Mouse (Mus musculus) cerebellum, adult 2 months (tissue): ENCODE data around the gene Eml6.
"Not testable (repeated sequence)": the region's sequence is repeated elsewhere in the genome, so short reads cannot be mapped to it uniquely, and the experiment has no call there.

Experiments
- CTCF ChIP-seq: fragments of 200-500 bp; IDR thresholded peaks from 2 replicates; pipeline ENCODE4 v1.5.1; 2011; ENCODE audit warnings: low read depth, mild to moderate bottlenecking, control low read depth, low read length, moderate library complexity, borderline replicate concordance; ENCODE audit not compliant: insufficient read depth
- POLR2A ChIP-seq: fragments of 200-500 bp; IDR thresholded peaks from 2 replicates; pipeline ENCODE4 v1.6.1; 2011; ENCODE audit warnings: low read length, control low read depth, borderline replicate concordance; ENCODE audit not compliant: insufficient read depth

DNA sequence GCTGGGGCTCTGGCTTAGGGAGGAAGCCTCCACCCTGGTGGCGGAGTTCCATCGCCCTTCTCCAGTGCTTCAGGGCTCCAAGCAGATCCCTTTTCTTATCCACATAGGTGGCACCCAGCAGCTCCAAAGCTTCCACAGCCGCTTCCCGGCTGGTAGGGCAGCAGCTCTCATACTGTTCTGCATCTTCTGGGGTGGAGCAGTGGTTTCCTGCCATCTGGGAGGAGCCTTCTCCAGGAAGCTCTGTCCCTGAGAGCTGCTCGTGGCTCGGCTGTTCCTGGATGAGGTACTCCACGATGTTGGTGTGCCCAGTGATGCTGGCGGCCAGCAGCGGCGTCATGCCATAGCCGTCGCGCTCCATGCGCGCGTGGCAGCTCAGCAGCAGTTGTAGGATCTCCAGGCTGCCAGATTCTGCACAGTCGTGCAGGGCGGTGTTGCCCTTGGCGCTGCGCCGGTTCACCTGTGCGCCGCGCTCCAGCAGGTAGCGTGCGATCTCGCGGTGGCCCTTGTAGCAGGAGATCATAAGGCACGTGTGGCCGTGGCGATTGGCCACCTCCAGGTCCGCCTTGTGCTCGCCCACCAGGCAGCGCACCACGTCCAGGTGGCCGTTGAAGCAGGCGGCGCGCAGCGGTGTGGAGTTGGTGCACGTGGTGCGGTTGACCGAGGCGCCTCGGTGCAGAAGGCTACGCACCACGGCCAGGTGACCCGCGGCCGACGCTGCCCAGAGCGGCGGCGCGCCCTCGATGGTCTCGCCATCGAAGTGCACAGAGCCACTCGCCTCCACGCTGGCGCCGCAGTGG, 201.2 kb downstream of the Eml6 start:
- not testable (repeated sequence) for TF ChIP-seq CTCF, POLR2A
